Mouse (Mus musculus) 3T3-L1 (cell line): ENCODE measurements around the gene Sntb2.
"Not testable (repeated sequence)": the region's sequence is repeated elsewhere in the genome, so short reads cannot be mapped to it uniquely, and the experiment has no call there.

Source experiments
- DNase-seq: peaks from one replicate; pipeline ENCODE4 v3.0.0-alpha.2; 2015; ENCODE audit warnings: low read depth, low spot score

Gene Sntb2

GRCm38 (mm10) chr8:106935324-106935869 lies at the start of gene Sntb2:
Gene Sntb2, plus strand, starts transcription at chr8:106935750.
- peak; percentile 93 for DNase-seq

- DNase-seq: peak; percentile 95
These were observed 48.0 kb upstream of the Sntb2 start for GRCm38 (mm10) chr8:106887336-106888189.

GRCm38 (mm10) chr8:106888803-106889202 lies 46.7 kb upstream of the Sntb2 start:
- peak; percentile 48 for DNase-seq

GRCm38 (mm10) chr8:106892210-106892805 lies 43.2 kb upstream of the Sntb2 start:
- DNase-seq: peak; percentile 73

- DNase-seq: peak; percentile 54
These were observed 42.6 kb upstream of the Sntb2 start for GRCm38 (mm10) chr8:106892806-106893451.

- peak; percentile 81 for DNase-seq
These were observed 41.9 kb upstream of the Sntb2 start, which contains the start of gene Utp4 for GRCm38 (mm10) chr8:106893481-106894156. Gene Utp4, plus strand, starts transcription at chr8:106893636.

- no peak for DNase-seq
These were observed 36.1 kb upstream of the Sntb2 start for GRCm38 (mm10) chr8:106899473-106899872.

- DNase-seq: peak; percentile 37
These were observed 29.6 kb upstream of the Sntb2 start for GRCm38 (mm10) chr8:106905727-106906480.

- DNase-seq: no peak
These were observed 28.9 kb upstream of the Sntb2 start for GRCm38 (mm10) chr8:106906635-106907034.

- DNase-seq: no peak
These were observed 28.1 kb upstream of the Sntb2 start for GRCm38 (mm10) chr8:106907450-106907849.

- DNase-seq: no peak
These were observed 27.3 kb upstream of the Sntb2 start for GRCm38 (mm10) chr8:106908291-106908690.

GRCm38 (mm10) chr8:106913631-106914030 lies 21.9 kb upstream of the Sntb2 start:
- no peak for DNase-seq

- no peak for DNase-seq
These were observed 15.7 kb upstream of the Sntb2 start for GRCm38 (mm10) chr8:106919721-106920394.

- DNase-seq: no peak
These were observed 15.2 kb upstream of the Sntb2 start for GRCm38 (mm10) chr8:106920395-106920741.

GRCm38 (mm10) chr8:106924057-106924456 lies 11.5 kb upstream of the Sntb2 start:
- DNase-seq: no peak

GRCm38 (mm10) chr8:106924904-106925349 lies 10.6 kb upstream of the Sntb2 start:
- no peak for DNase-seq

GRCm38 (mm10) chr8:106925446-106925845 lies 10.1 kb upstream of the Sntb2 start:
- no peak for DNase-seq

- DNase-seq: no peak
These were observed 8.3 kb upstream of the Sntb2 start for GRCm38 (mm10) chr8:106927247-106927646.

- DNase-seq: not testable (repeated sequence)
These were observed 7.4 kb upstream of the Sntb2 start for GRCm38 (mm10) chr8:106928182-106928581.
